Mouse (Mus musculus) kidney, embryonic 14.5 days (tissue): ENCODE data around the gene Asdurf. TPM values are rescaled to one million over a fixed set of nuclear protein-coding genes. Genes with fewer than 3 reads are reported as not detected.
"Not testable (repeated sequence)": the region's sequence is repeated elsewhere in the genome, so short reads cannot be mapped to it uniquely, and the experiment has no call there.

ENCODE experiments used
- ATAC-seq: fragments of 200-750 bp; cut with Nextera tagmentation; 2 replicates; pipeline ENCODE4 v1.8.0; 2017; ENCODE audit warnings: moderate number of reproducible peaks, mild to moderate bottlenecking, moderate TSS enrichment, moderate library complexity; ENCODE audit not compliant: low FRiP score, low TSS enrichment
- H3K27ac ChIP-seq: fragments of 300-500 bp; sonication (generic); 2 replicates; pipeline ENCODE4 v1.5.1; 2014; ENCODE audit warnings: low read depth, mild to moderate bottlenecking, low read length, moderate library complexity, mixed read lengths
- H3K27me3 ChIP-seq: fragments of 300-500 bp; sonication (generic); 2 replicates; pipeline ENCODE4 v1.6.1; 2014; ENCODE audit warnings: mild to moderate bottlenecking, low read length; ENCODE audit not compliant: control insufficient read depth, insufficient read depth
- H3K36me3 ChIP-seq: fragments of 300-500 bp; sonication (generic); 2 replicates; pipeline ENCODE4 v1.6.1; 2014; ENCODE audit warnings: low read length, mixed read lengths; ENCODE audit not compliant: control insufficient read depth, insufficient read depth
- H3K4me1 ChIP-seq: fragments of 300-500 bp; sonication (generic); 2 replicates; pipeline ENCODE4 v1.6.1; 2014; ENCODE audit warnings: low read length, mixed read lengths; ENCODE audit not compliant: control insufficient read depth, insufficient read depth
- H3K4me2 ChIP-seq: fragments of 300-500 bp; sonication (generic); replicated peaks from 2 replicates; pipeline ENCODE4 v1.6.1; 2014; ENCODE audit warnings: low read depth, mild to moderate bottlenecking, low read length
- H3K4me3 ChIP-seq: fragments of 300-500 bp; sonication (generic); 2 replicates; pipeline ENCODE4 v1.5.1; 2014; ENCODE audit warnings: mild to moderate bottlenecking, low read length
- H3K9ac ChIP-seq: fragments of 300-500 bp; sonication (generic); 2 replicates; pipeline ENCODE4 v1.6.1; 2014; ENCODE audit warnings: low read depth, mild to moderate bottlenecking, low read length, moderate library complexity
- H3K9me3 ChIP-seq: fragments of 300-500 bp; sonication (generic); 2 replicates; pipeline ENCODE4 v1.6.1; 2016; ENCODE audit warnings: low read length; ENCODE audit not compliant: control insufficient read depth
- WGBS: fragments of 180-500 bp; shearing (Covaris S2); extraction: QIAGEN DNeasy Blood & Tissue Kit; methylation state at CpG from one replicate; pipeline ENCODE4 v1.1.7; 2014; 5-methylcytosine and 5-hydroxymethylcytosine counted together
- polyA plus RNA-seq: library from polyadenylated mRNA; unstranded; fragments of >200 nt; fragmentation: Nextera tagmentation; extraction: Ambion mirVana; gene quantifications from 2 replicates; pipeline ENCODE4 v1.2.1, GENCODE M21; 2014

Asdurf gene
- polyA plus RNA-seq, result 1.5 TPM in 1 of 2 replicates, not detected in the other

DNA sequence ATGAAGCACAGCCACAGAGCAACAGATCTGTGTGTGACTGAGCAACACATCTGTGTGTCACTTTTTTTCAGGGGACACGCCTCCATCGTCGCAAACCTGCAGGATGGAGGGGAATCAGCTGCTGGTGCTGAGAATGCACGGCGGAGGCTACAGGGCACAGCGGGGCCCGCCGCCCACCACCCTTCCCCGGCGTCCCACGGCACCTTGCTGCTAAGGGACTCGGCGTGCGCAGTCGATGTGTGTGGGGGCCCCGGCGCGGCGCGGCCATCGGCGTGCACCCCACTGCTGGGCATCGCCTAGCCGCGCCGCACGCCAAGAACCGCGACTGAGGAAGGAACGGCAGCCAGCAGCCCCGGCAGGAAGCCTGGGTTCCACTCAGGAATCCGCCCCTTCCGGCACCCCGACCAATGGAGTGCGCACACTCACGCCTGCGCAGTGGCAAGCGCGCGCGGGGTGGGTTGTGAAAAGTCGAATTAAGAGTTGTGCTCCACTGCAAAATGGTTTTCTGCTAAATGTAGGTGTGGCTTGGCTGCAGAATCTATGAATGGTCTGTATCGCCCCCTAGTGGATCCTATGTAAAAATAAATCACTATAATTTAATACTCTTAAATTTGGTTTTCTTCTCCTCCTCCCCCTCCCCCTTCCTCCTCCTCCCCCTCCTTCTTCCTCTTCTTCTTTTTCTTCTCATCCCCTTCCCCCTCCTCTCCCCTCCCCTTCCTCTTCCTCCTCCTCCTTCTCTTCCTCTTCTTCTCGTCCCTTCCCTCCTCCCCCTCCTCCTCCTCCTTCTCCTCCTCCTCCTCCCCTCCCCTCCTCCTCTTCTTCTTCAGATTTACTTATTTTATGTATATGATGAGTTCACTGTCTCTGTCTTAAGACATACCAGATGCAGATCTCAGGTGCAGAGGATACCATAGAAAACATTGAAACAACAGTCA is at the start of gene Asdurf, which contains the start of the genes Gm28551 and Asnsd1:
Gene Asdurf, minus strand, starts transcription at position 293 of the 935 bp plus-strand sequence.
Gene Gm28551, minus strand, starts transcription at position 341 of the 935 bp plus-strand sequence.
Gene Asnsd1, minus strand, starts transcription at position 426 of the 935 bp plus-strand sequence.
- H3K4me2 ChIP-seq, result peak within 1 kb of the TSS; percentile 48
- H3K4me3 ChIP-seq, result peak within 1 kb of the TSS; percentile 83
- no peaks in the 10 kb centered on the region for H3K27me3 ChIP-seq
- peak within 1 kb of the TSS; percentile 88 for H3K27ac ChIP-seq
- peak; percentile 100 for ATAC-seq
- WGBS, result under 1% methylated on average over 44 of the region's 44 CpGs
- H3K4me1 ChIP-seq, result 0 out of 2 replicates have a peak, but pooled peaks cover 7% of the 10 kb centered on the region
- H3K9ac ChIP-seq, result peak within 1 kb of the TSS; percentile 88
- peaks cover 15% of the 10 kb centered on the region for H3K36me3 ChIP-seq
- H3K9me3 ChIP-seq, result no peaks in the 10 kb centered on the region; the same call in 1 of the 2 replicates

- H3K27ac ChIP-seq, H3K4me1 ChIP-seq, H3K9ac ChIP-seq, H3K36me3 ChIP-seq, H3K4me3 ChIP-seq, H3K9me3 ChIP-seq, ATAC-seq, H3K27me3 ChIP-seq, H3K4me2 ChIP-seq: not testable (repeated sequence)
- WGBS, result 32% methylated on average over 21 of the region's 21 CpGs
Observed at GRCm38 (mm10) chr1:53393936-53394760, 41.7 kb upstream of the Asdurf start.

- no peak overlapping the region for H3K4me2 ChIP-seq
- no peaks in the 10 kb centered on the region for H3K36me3 ChIP-seq
- WGBS, result 96% methylated on average over 9 of the region's 14 CpGs
- H3K9me3 ChIP-seq, result no peaks in the 10 kb centered on the region
- H3K4me1 ChIP-seq, result no peaks in the 10 kb centered on the region
- no peak overlapping the region for H3K4me3 ChIP-seq
- no peak overlapping the region for H3K9ac ChIP-seq
- ATAC-seq, result peak; percentile 52; the same call in 1 of the 2 replicates
- H3K27me3 ChIP-seq, result no peaks in the 10 kb centered on the region
- H3K27ac ChIP-seq, result no peak overlapping the region
Observed at GRCm38 (mm10) chr1:53388762-53389161, 36.3 kb upstream of the Asdurf start.

DNA sequence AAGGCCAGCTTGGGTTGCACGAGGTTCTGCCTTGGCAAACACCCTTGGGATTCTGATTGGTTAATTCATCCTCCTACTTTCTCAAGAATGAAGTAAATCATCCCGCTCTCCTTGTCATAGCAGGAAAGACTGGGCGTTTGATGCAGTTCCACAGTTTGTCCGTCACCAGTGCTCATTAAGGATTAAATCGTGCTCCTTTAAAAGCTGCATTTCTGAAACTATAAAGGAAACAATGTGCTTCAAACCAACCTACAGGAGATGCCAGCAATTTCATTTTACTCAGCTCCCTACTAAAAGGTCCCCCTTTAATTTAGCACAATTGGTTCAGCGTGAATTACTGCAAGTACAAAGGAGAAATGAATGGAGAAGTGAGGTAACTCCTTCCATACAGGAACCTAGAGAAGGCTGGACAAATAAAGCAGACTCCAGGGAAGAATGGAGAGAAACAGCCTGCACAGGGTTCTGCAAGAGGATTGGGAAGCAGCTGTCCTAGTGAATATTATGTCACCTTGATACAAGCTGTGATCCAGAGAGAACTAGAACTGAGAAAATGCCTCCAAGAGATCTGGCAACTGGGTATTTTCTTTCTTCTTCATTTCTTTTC is 31.8 kb upstream of the Asdurf start:
- no peak overlapping the region for H3K9ac ChIP-seq
- no peak overlapping the region for H3K4me3 ChIP-seq
- H3K4me1 ChIP-seq, result no peaks in the 10 kb centered on the region
- ATAC-seq, result no peak
- H3K4me2 ChIP-seq, result no peak overlapping the region
- no peaks in the 10 kb centered on the region for H3K9me3 ChIP-seq
- no peak overlapping the region for H3K27ac ChIP-seq
- no peaks in the 10 kb centered on the region for H3K36me3 ChIP-seq
- H3K27me3 ChIP-seq, result no peaks in the 10 kb centered on the region
- 67% methylated on average over 6 of the region's 6 CpGs for WGBS

DNA sequence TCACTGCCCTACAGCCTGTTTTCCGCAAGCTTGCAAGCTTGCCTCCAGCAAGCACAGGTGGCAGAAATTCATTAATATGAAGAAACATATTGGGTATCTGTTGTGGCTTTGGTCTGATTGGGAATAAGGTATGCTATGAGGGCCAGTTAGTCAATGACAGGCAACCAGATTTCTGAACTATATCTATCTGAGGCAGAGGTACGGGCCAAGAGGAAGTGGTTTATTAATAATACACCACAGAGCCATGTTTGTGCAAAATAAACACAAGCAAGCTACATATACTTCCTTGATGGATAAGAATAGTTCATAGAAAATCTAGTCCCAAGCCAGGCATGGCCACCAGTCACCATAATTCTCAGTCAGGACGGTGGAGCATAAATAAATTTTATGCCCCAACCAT is 25.3 kb upstream of the Asdurf start:
- H3K4me3 ChIP-seq, result no peak overlapping the region
- no peak for ATAC-seq
- H3K9ac ChIP-seq, result no peak overlapping the region
- H3K4me1 ChIP-seq, result no peaks in the 10 kb centered on the region
- no peaks in the 10 kb centered on the region for H3K36me3 ChIP-seq
- H3K9me3 ChIP-seq, result no peaks in the 10 kb centered on the region
- WGBS, result 75% methylated on average over 3 of the region's 3 CpGs
- H3K27ac ChIP-seq, result no peak overlapping the region
- no peaks in the 10 kb centered on the region for H3K27me3 ChIP-seq
- H3K4me2 ChIP-seq, result no peak overlapping the region

DNA sequence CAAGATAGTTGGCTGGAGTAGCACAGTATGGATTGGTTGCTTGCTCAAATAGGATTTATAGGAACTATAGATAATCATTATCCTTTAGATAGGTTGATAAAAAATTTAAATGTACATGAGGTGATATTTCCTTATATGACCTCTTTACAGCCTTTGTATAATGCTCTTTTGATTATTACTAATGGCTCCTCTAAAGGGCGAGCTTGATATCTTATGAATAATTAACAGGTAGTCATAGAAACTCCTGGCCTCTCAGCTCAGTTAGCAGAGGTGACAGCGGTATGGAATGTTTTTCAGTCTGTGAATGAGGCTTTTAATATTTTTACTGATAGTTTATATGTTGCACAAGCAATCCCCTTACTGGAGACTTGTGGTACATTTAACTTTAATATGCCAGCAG is 23.5 kb upstream of the Asdurf start:
- H3K9ac ChIP-seq, ATAC-seq, H3K4me3 ChIP-seq, H3K4me2 ChIP-seq, H3K36me3 ChIP-seq, H3K4me1 ChIP-seq, H3K9me3 ChIP-seq, H3K27me3 ChIP-seq, H3K27ac ChIP-seq: not testable (repeated sequence)
- WGBS, result 72% methylated on average over 2 of the region's 2 CpGs

DNA sequence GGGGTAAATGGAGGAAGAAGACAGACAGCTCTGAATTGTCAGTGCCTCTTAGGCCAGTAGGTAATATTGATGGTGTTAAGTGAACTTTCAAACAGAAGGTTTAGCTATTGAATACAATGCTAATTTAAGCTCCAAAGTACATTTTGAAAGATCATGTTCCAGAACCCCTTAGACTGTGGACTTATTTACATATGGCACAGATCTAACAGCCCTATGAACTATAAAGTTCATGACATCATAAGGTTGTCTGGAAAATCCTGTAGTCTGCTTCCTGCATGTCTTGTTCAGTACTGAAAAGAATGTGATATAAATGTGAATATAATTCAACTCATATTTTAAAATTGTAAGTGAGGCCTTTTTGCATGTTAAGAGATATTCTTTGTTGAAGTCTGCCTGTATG is 6.6 kb upstream of the Asdurf start:
- Histone ChIP-seq H3K9ac (no peak overlapping the region), H3K27me3 (no peaks in the 10 kb centered on the region), H3K4me2 (no peak overlapping the region), H3K27ac (no peak overlapping the region), H3K36me3 (no peaks in the 10 kb centered on the region), H3K9me3 (no peaks in the 10 kb centered on the region), H3K4me3 (no peak overlapping the region), H3K4me1 (no peaks in the 10 kb centered on the region)
- no peak for ATAC-seq

- H3K4me2 ChIP-seq, result no peak overlapping the region
- H3K27ac ChIP-seq, result no peak overlapping the region
- peaks cover 33% of the 10 kb centered on the region for H3K36me3 ChIP-seq
- no peak overlapping the region for H3K9ac ChIP-seq
- 99% methylated on average over 2 of the region's 2 CpGs for WGBS
- no peaks in the 10 kb centered on the region for H3K27me3 ChIP-seq
- ATAC-seq, result no peak
- no peaks in the 10 kb centered on the region for H3K4me1 ChIP-seq
- peaks cover 13% of the 10 kb centered on the region for H3K9me3 ChIP-seq
- no peak overlapping the region for H3K4me3 ChIP-seq
Observed at GRCm38 (mm10) chr1:53341071-53341470, 11.3 kb downstream of the Asdurf start.
